Mouse (Mus musculus): ENCODE data around the gene Sf3b1. TPM values are rescaled to one million over a fixed set of nuclear protein-coding genes. Genes with fewer than 3 reads are reported as not detected.
A peak's percentile ranks its signal among the peaks of the same experiment; 100 is the strongest.
"Not testable (repeated sequence)": the region's sequence is repeated elsewhere in the genome, so short reads cannot be mapped to it uniquely, and the experiment has no call there.

Gene Sf3b1
- polyA plus RNA-seq, 1 experiment from 2014 or later = 257 TPM

DNA sequence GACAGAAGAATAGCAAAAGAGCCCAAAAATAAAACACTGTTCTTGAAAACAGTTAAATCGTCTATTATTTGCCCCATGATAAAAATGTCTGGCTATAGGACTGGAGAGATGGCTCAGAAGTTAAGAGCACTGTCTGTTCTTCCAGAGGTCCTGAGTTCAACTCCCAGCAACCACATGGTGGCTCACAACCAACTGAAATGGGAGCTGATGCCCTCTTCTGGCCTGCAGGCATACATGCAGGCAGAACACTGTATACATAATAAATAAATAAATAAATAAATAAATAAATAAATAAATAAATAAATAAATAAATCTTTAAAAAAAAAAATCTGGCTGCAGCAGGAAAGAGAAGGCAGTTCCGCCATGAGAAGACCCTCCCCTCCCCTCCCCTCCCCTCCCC lies 19.0 kb downstream of the Sf3b1 start:
- H3K36me3 ChIP-seq (ENCODE audit: control insufficient read depth, insufficient read depth, low read length); H3K4me1 ChIP-seq (ENCODE audit: control insufficient read depth, insufficient read depth, low read length); H3K27ac ChIP-seq (ENCODE audit: low read length): not testable (repeated sequence)

DNA sequence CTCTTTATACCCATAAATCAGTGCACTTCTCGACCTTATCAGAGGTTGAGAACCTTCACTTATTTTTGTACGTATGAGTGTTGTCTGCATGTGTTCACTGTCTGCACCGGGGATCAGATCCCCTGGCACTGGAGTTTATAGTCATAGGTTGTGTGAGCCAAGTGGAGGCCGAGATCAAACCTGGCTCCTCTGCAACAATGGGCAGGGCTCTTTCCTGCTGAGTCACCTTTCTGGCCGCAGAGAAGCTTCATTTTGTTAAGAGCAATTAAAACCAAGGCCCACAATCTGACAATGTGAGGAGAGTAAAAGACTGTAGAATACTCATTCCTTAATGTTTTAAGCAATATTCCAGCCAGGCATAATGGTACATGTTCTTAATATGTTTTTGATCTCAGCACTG lies 33.7 kb downstream of the Sf3b1 start:
- Histone ChIP-seq H3K9ac (ENCODE audit: low read depth, low read length) (no peak overlapping the region), H3K27ac (ENCODE audit: low read length) (no peak overlapping the region), H3K4me1 (ENCODE audit: control insufficient read depth, insufficient read depth, low read length) (no peaks in the 10 kb centered on the region), H3K4me3 (ENCODE audit: low read length) (no peak overlapping the region), H3K9me3 (ENCODE audit: control insufficient read depth, low read length) (no peaks in the 10 kb centered on the region), H3K4me2 (ENCODE audit: low read depth, low read length) (no peak overlapping the region), H3K36me3 (ENCODE audit: control insufficient read depth, insufficient read depth, low read length) (peaks cover 18% of the 10 kb centered on the region), H3K27me3 (replicated peaks; ENCODE audit: control insufficient read depth, insufficient read depth, low read length) (no peaks in the 10 kb centered on the region)
- 88% methylated on average over 5 of the region's 5 CpGs for WGBS
- no peak for ATAC-seq

More for the DNA sequence above, 19.0 kb downstream of the Sf3b1 start:
- not testable (repeated sequence) for H3K9ac ChIP-seq (ENCODE audit: low read depth, low read length); ATAC-seq; H3K4me3 ChIP-seq (ENCODE audit: low read length); H3K27me3 ChIP-seq (replicated peaks; ENCODE audit: control insufficient read depth, insufficient read depth, low read length); H3K9me3 ChIP-seq (ENCODE audit: control insufficient read depth, low read length); H3K4me2 ChIP-seq (ENCODE audit: low read depth, low read length)
- WGBS = 86% methylated on average over 2 of the region's 2 CpGs

DNA sequence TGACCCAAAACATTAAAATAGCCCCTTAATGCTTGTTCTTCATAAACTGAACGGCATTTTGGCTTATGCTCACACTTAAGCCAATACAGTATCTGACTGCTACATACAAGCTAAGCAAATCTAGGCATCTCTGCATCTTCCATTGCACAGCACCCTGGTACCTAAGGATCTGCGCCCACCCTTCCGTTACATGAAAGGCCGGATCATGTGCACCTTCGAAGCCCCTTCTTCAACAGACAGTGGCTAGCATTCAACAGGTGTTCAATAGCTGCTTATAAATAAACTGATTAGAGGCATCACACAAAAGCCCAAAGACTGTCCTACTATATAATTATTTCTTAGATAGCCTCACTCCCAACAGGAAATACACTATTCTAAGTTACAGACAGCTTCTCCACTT lies 41.0 kb downstream of the Sf3b1 start:
- H3K4me1 ChIP-seq (ENCODE audit: control insufficient read depth, insufficient read depth, low read length) = no peaks in the 10 kb centered on the region
- H3K9ac ChIP-seq (ENCODE audit: low read depth, low read length) = no peak overlapping the region
- no peak for ATAC-seq
- H3K9me3 ChIP-seq (ENCODE audit: control insufficient read depth, low read length) = no peaks in the 10 kb centered on the region
- H3K27me3 ChIP-seq (replicated peaks; ENCODE audit: control insufficient read depth, insufficient read depth, low read length) = no peaks in the 10 kb centered on the region
- no peak overlapping the region for H3K4me2 ChIP-seq (ENCODE audit: low read depth, low read length)
- 0 out of 2 replicates have a peak, but pooled peaks cover 3% of the 10 kb centered on the region for H3K36me3 ChIP-seq (ENCODE audit: control insufficient read depth, insufficient read depth, low read length)
- no peak overlapping the region for H3K27ac ChIP-seq (ENCODE audit: low read length)
- no peak overlapping the region for H3K4me3 ChIP-seq (ENCODE audit: low read length)
- 94% methylated on average over 5 of the region's 5 CpGs for WGBS

DNA sequence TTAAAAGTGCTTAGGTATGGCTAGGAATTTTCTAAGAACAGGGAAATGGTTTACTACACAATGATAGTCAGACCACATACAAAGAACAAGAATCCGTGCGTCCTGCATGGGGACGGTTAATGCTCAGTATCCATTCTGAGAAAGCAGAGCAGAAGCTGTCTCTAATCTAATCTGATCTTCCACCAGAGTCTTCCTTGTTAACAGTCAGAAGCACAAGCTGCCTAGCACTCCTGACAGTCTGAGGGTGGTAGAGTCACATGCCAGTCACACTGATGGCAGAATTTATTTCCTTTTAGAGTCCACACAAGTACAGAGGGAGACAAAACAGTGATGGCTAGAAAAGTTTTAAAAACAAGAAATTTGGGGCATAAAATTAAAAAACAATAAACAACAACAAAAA lies 41.5 kb downstream of the Sf3b1 start:
- no peak overlapping the region for H3K9ac ChIP-seq (ENCODE audit: low read depth, low read length)
- no peaks in the 10 kb centered on the region for H3K4me1 ChIP-seq (ENCODE audit: control insufficient read depth, insufficient read depth, low read length)
- 0 out of 2 replicates have a peak, but pooled peaks cover 3% of the 10 kb centered on the region for H3K36me3 ChIP-seq (ENCODE audit: control insufficient read depth, insufficient read depth, low read length)
- no peaks in the 10 kb centered on the region for H3K27me3 ChIP-seq (replicated peaks; ENCODE audit: control insufficient read depth, insufficient read depth, low read length)
- 92% methylated on average over 3 of the region's 3 CpGs for WGBS
- no peak for ATAC-seq
- H3K9me3 ChIP-seq (ENCODE audit: control insufficient read depth, low read length) = no peaks in the 10 kb centered on the region
- H3K4me3 ChIP-seq (ENCODE audit: low read length) = no peak overlapping the region
- H3K27ac ChIP-seq (ENCODE audit: low read length) = no peak overlapping the region
- no peak overlapping the region for H3K4me2 ChIP-seq (ENCODE audit: low read depth, low read length)

DNA sequence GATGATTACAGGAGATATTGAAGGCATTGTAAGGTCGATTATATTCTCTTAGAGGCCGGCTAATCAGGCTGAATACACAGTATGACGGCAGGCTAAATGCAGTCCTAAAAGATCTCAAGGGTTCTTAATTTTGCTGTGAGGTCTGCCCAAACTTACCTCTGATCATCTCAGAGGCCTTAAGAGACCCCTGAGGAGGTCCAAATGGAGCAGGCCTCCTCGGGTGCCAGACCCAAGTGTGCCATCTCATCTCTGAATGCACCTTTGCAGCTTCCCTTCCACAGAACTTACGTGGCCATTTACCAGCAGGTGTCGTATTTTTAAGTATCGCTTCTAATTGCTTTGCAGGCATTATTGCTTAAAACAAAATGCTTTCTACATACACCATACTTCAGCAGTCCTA lies 43.1 kb downstream of the Sf3b1 start:
- ATAC-seq = 0 out of 2 replicates have a peak, but pooled peaks have one; percentile 21
- Histone ChIP-seq H3K27ac (ENCODE audit: low read length) (no peak overlapping the region), H3K9ac (ENCODE audit: low read depth, low read length) (no peak overlapping the region), H3K36me3 (ENCODE audit: control insufficient read depth, insufficient read depth, low read length) (0 out of 2 replicates have a peak, but pooled peaks cover 3% of the 10 kb centered on the region), H3K9me3 (ENCODE audit: control insufficient read depth, low read length) (no peaks in the 10 kb centered on the region), H3K4me1 (ENCODE audit: control insufficient read depth, insufficient read depth, low read length) (no peaks in the 10 kb centered on the region), H3K4me2 (ENCODE audit: low read depth, low read length) (no peak overlapping the region), H3K4me3 (ENCODE audit: low read length) (no peak overlapping the region), H3K27me3 (replicated peaks; ENCODE audit: control insufficient read depth, insufficient read depth, low read length) (no peaks in the 10 kb centered on the region)
- WGBS = 91% methylated on average over 7 of the region's 7 CpGs

DNA sequence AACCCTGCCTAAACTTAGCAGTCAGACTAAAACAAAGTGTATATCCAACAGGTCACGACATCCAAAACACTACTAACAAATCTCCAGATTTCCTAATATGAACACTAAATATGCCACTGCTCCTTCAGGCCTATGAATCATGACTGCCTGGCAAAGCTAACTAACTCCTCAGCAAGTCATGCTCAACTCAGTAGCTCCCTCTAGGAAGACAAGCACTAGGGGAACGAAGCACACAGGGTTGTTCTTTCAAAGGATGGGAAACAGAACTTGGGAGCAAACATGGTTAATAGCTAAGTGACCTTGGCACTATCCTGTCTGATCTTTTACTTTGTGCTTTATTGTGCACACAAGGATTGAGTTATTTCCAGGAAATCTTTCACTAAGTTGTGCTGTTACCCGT lies 43.9 kb downstream of the Sf3b1 start:
- Histone ChIP-seq H3K4me3 (ENCODE audit: low read length) (no peak overlapping the region), H3K27ac (ENCODE audit: low read length) (no peak overlapping the region), H3K9me3 (ENCODE audit: control insufficient read depth, low read length) (no peaks in the 10 kb centered on the region), H3K36me3 (ENCODE audit: control insufficient read depth, insufficient read depth, low read length) (0 out of 2 replicates have a peak, but pooled peaks cover 3% of the 10 kb centered on the region), H3K4me2 (ENCODE audit: low read depth, low read length) (no peak overlapping the region), H3K27me3 (replicated peaks; ENCODE audit: control insufficient read depth, insufficient read depth, low read length) (no peaks in the 10 kb centered on the region), H3K4me1 (ENCODE audit: control insufficient read depth, insufficient read depth, low read length) (no peaks in the 10 kb centered on the region), H3K9ac (ENCODE audit: low read depth, low read length) (no peak overlapping the region)
- 50% methylated on average over 3 of the region's 3 CpGs for WGBS
- ATAC-seq = peak; percentile 23; the same call in 1 of the 2 replicates

DNA sequence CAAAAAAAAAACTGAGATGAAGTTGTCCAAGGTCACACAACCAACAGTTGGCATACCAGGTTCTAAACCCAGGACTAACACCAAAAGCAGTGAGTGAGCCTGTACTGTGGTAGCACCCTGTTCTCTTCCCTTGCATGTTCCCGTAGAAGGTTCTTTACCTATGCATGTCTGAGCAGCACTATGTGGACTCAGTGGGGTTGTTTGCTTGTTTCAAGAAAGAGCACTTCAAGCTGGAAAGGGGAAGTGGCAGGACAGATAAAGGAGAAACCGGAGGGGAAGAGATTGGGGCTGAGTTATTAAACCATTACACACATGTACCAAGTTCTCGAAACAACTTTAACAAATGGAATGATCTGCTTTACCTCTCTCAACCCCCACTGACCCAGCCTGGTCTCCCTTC lies 44.6 kb downstream of the Sf3b1 start:
- Histone ChIP-seq H3K4me1 (ENCODE audit: control insufficient read depth, insufficient read depth, low read length) (no peaks in the 10 kb centered on the region), H3K9me3 (ENCODE audit: control insufficient read depth, low read length) (no peaks in the 10 kb centered on the region), H3K36me3 (ENCODE audit: control insufficient read depth, insufficient read depth, low read length) (no peaks in the 10 kb centered on the region), H3K9ac (ENCODE audit: low read depth, low read length) (no peak overlapping the region), H3K27me3 (replicated peaks; ENCODE audit: control insufficient read depth, insufficient read depth, low read length) (no peaks in the 10 kb centered on the region), H3K4me3 (ENCODE audit: low read length) (no peak overlapping the region), H3K4me2 (ENCODE audit: low read depth, low read length) (no peak overlapping the region), H3K27ac (ENCODE audit: low read length) (no peak overlapping the region)
- 88% methylated on average over 3 of the region's 3 CpGs for WGBS
- ATAC-seq = no peak

DNA sequence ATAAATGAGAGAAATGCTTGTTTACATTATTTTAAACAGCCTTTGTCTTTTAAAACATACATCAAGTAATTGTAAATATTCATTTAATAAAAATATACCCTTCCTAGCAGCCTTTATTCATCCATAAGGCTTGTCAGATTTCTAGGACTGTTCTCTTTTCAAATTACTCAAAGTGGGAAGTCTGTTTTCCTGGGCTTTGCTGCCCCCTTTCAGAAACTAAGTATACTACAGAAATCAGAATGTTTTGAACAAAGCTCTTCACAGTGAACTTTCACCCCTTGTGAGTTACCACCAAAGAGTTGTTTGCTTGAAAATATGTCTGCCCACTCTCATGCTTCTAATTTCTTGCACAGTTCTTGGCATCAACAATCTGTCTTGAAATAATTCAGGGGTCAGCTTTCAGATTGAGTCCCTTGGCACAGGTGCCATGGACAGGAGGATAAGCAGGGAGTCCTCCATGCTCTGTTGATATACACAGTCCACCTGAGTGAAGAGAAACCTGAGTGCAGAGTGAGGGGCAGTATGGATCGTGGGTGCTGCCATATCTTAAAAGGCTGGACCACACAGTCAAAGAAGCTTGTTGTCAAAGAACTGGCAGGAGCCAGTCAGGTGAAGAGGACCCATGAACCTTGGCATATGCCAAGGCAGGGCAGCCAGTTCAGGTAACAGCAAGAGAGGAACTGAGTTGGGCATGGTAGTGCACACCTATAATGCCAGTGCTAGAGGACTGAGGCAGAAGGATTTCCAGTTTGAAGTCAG lies 47.9 kb downstream of the Sf3b1 start:
- H3K9me3 ChIP-seq (ENCODE audit: control insufficient read depth, low read length) = no peaks in the 10 kb centered on the region
- no peak overlapping the region for H3K4me3 ChIP-seq (ENCODE audit: low read length)
- H3K36me3 ChIP-seq (ENCODE audit: control insufficient read depth, insufficient read depth, low read length) = no peaks in the 10 kb centered on the region
- WGBS = 54% methylated on average over 1 of the region's 1 CpGs
- no peaks in the 10 kb centered on the region for H3K27me3 ChIP-seq (replicated peaks; ENCODE audit: control insufficient read depth, insufficient read depth, low read length)
- H3K4me2 ChIP-seq (ENCODE audit: low read depth, low read length) = no peak overlapping the region
- H3K27ac ChIP-seq (ENCODE audit: low read length) = no peak overlapping the region
- H3K9ac ChIP-seq (ENCODE audit: low read depth, low read length) = no peak overlapping the region
- ATAC-seq = peak; percentile 31; the same call in 1 of the 2 replicates
- no peaks in the 10 kb centered on the region for H3K4me1 ChIP-seq (ENCODE audit: control insufficient read depth, insufficient read depth, low read length)

DNA sequence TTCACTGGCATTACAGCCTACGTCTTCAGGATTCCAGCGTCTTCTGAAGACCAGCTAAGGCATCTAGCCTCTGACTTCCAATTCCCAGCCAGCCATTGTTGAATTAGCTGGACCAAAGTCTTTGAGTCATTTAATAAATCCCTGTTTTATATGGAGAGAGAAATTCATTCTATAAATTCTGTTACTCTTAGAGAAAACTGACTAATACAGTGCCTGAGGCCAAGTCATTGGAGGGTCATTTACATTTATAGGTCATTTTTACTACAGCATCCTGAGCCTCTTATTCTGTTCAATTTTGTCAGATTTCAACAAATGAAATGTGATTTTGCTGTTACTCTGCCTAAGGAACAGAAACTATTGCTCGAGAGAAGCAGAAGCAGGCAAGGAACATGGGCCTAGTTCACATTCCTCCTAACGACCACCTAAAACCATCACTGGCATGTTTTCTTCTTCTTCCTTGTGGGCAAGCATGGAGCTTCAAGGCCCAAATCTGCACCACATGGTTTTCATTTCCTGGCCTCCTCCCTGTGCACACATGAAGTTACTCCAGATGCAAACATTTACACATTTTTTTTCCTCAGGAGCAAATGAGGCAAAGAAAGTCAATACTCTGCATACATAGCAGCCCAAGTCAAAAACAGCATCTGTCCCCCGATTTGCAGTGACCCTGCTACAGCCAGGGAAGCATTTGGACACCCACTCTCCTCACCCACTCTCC lies 55.4 kb downstream of the Sf3b1 start:
- Histone ChIP-seq H3K27me3 (replicated peaks; ENCODE audit: control insufficient read depth, insufficient read depth, low read length) (no peaks in the 10 kb centered on the region), H3K9me3 (ENCODE audit: control insufficient read depth, low read length) (no peaks in the 10 kb centered on the region), H3K4me1 (ENCODE audit: control insufficient read depth, insufficient read depth, low read length) (no peaks in the 10 kb centered on the region), H3K27ac (ENCODE audit: low read length) (no peak overlapping the region), H3K4me2 (ENCODE audit: low read depth, low read length) (no peak overlapping the region), H3K9ac (ENCODE audit: low read depth, low read length) (no peak overlapping the region), H3K4me3 (ENCODE audit: low read length) (no peak overlapping the region), H3K36me3 (ENCODE audit: control insufficient read depth, insufficient read depth, low read length) (no peaks in the 10 kb centered on the region)
- WGBS = 88% methylated on average over 5 of the region's 5 CpGs
- ATAC-seq = no peak
